Mouse (Mus musculus) CH12.LX (cell line): ENCODE measurements around the gene Tbc1d9b.

Experiments
- CTCF ChIP-seq, 2 experiments: IDR thresholded peaks in 1 of 2; conservative IDR thresholded peaks in 1 of 2; 2 replicates each; pipeline ENCODE4 v1.5.1; 2011 to 2012; ENCODE audit warnings: low read depth in 2 of 2, low read length in 2 of 2, improper control_type of control experiment in 1 of 2, inconsistent platforms in 1 of 2, mild to moderate bottlenecking in 1 of 2, moderate library complexity in 1 of 2
- EP300 ChIP-seq: IDR thresholded peaks from 2 replicates; pipeline ENCODE4 v1.6.1; 2011; ENCODE audit warnings: low read length, improper control_type of control experiment
- KAT2A ChIP-seq: IDR thresholded peaks from 2 replicates; pipeline ENCODE4 v1.6.1; 2012; ENCODE audit warnings: low read length, improper control_type of control experiment, inconsistent platforms; ENCODE audit not compliant: insufficient replicate concordance
- MXI1 ChIP-seq: IDR thresholded peaks from 2 replicates; pipeline ENCODE4 v1.6.1; 2011; ENCODE audit warnings: mild to moderate bottlenecking, low read depth, low read length, improper control_type of control experiment
- NRF1 ChIP-seq: IDR thresholded peaks from 2 replicates; pipeline ENCODE4 v1.6.1; 2014; ENCODE audit warnings: low read depth, mild to moderate bottlenecking, inconsistent platforms, low read length, improper control_type of control experiment, moderate library complexity
- POLR2A ChIP-seq: IDR thresholded peaks from 2 replicates; pipeline ENCODE4 v1.6.1; 2011; ENCODE audit warnings: low read depth, mild to moderate bottlenecking, improper control_type of control experiment, low read length
- TBP ChIP-seq: conservative IDR thresholded peaks from 2 replicates; pipeline ENCODE4 v1.6.1; 2011; ENCODE audit warnings: low read depth, low read length, improper control_type of control experiment
- UBTF ChIP-seq: IDR thresholded peaks from 2 replicates; pipeline ENCODE4 v1.6.1; 2012; ENCODE audit warnings: low read depth, mild to moderate bottlenecking, inconsistent platforms, low read length, improper control_type of control experiment, moderate library complexity

- TF ChIP-seq EP300 (no peak), CTCF (conservative IDR thresholded peaks at IDR 0.05 in 1 of 2, IDR thresholded peaks at IDR 0.05 in 1 of 2; ENCODE audit: low read depth in 2 of 2, low read length in 2 of 2) (no peak), POLR2A (no peak), TBP (no peak), NRF1 (no peak), KAT2A (no peak), MXI1 (no peak), UBTF (no peak)
These were observed 8.4 kb downstream of the Tbc1d9b start for GRCm38 (mm10) chr11:50139571-50139970.
